Mouse (Mus musculus): ENCODE measurements around the gene Snrnp25. TPM values are rescaled to one million over a fixed set of nuclear protein-coding genes. Genes with fewer than 3 reads are reported as not detected.

Snrnp25 gene
- polyA plus RNA-seq, 1 experiment, result 58.3 TPM

GRCm38 (mm10) chr11:32189434-32189833 lies 15.8 kb upstream of the Snrnp25 start:
- Histone ChIP-seq H3K36me3 (ENCODE audit: control insufficient read depth, insufficient read depth) (no peaks in the 10 kb centered on the region), H3ac (ENCODE audit: control insufficient read depth, insufficient read length) (no peak overlapping the region), H3K4me3 (no peak overlapping the region), H3K27me3 (ENCODE audit: control insufficient read depth, insufficient read depth, insufficient read length) (peaks cover 44% of the 10 kb centered on the region), H3K79me2 (ENCODE audit: control insufficient read depth, insufficient read depth) (no peaks in the 10 kb centered on the region), H3K4me2 (ENCODE audit: low read depth) (no peak overlapping the region)
- TF ChIP-seq USF1 (IDR thresholded peaks at IDR 0.05; ENCODE audit: low read depth) (no peak), POLR2A (IDR thresholded peaks at IDR 0.05; ENCODE audit: insufficient read length, low read depth) (no peak), MYOD1 (IDR thresholded peaks at IDR 0.05; ENCODE audit: control insufficient read depth in 1 of 3, insufficient read length in 2 of 3, low read depth in 2 of 3) (no peak), MYOG (IDR thresholded peaks at IDR 0.05; ENCODE audit: control insufficient read depth in 1 of 3, insufficient read depth in 1 of 3, insufficient read length in 2 of 3, low read depth in 2 of 3) (no peak), TCF12 (IDR thresholded peaks at IDR 0.05; ENCODE audit: insufficient read depth, poor library complexity, severe bottlenecking) (no peak), TCF3 (IDR thresholded peaks at IDR 0.05; ENCODE audit: insufficient read length, low read depth) (no peak), SRF (IDR thresholded peaks at IDR 0.05; ENCODE audit: control insufficient read depth, insufficient read length, low read depth) (no peak), REST (IDR thresholded peaks at IDR 0.05; ENCODE audit: insufficient read depth, insufficient read length) (no peak), E2F4 (IDR thresholded peaks at IDR 0.05; ENCODE audit: insufficient read depth) (no peak), MAX (IDR thresholded peaks at IDR 0.05; ENCODE audit: low read depth) (no peak), CEBPB (IDR thresholded peaks at IDR 0.05; ENCODE audit: insufficient read depth, poor library complexity, severe bottlenecking) (no peak), POLR2AphosphoS2 (IDR thresholded peaks at IDR 0.05; ENCODE audit: insufficient read length, low read depth) (no peak)

- no peaks in the 10 kb centered on the region for H3K79me2 ChIP-seq (ENCODE audit: control insufficient read depth, insufficient read depth)
- no peak overlapping the region for H3ac ChIP-seq (ENCODE audit: control insufficient read depth, insufficient read length)
- H3K27me3 ChIP-seq (ENCODE audit: control insufficient read depth, insufficient read depth, insufficient read length), result peaks cover 44% of the 10 kb centered on the region
- no peaks in the 10 kb centered on the region for H3K36me3 ChIP-seq (ENCODE audit: control insufficient read depth, insufficient read depth)
- H3K4me2 ChIP-seq (ENCODE audit: low read depth), result no peak overlapping the region
- TF ChIP-seq MYOG (IDR thresholded peaks at IDR 0.05; ENCODE audit: control insufficient read depth in 1 of 3, insufficient read depth in 1 of 3, insufficient read length in 2 of 3, low read depth in 2 of 3) (no peak), SRF (IDR thresholded peaks at IDR 0.05; ENCODE audit: control insufficient read depth, insufficient read length, low read depth) (no peak), REST (IDR thresholded peaks at IDR 0.05; ENCODE audit: insufficient read depth, insufficient read length) (no peak), CEBPB (IDR thresholded peaks at IDR 0.05; ENCODE audit: insufficient read depth, poor library complexity, severe bottlenecking) (no peak), MYOD1 (IDR thresholded peaks at IDR 0.05; ENCODE audit: control insufficient read depth in 1 of 3, insufficient read length in 2 of 3, low read depth in 2 of 3) (no peak), POLR2AphosphoS2 (IDR thresholded peaks at IDR 0.05; ENCODE audit: insufficient read length, low read depth) (no peak), E2F4 (IDR thresholded peaks at IDR 0.05; ENCODE audit: insufficient read depth) (no peak), TCF12 (IDR thresholded peaks at IDR 0.05; ENCODE audit: insufficient read depth, poor library complexity, severe bottlenecking) (no peak), POLR2A (IDR thresholded peaks at IDR 0.05; ENCODE audit: insufficient read length, low read depth) (no peak), MAX (IDR thresholded peaks at IDR 0.05; ENCODE audit: low read depth) (no peak), TCF3 (IDR thresholded peaks at IDR 0.05; ENCODE audit: insufficient read length, low read depth) (no peak), USF1 (IDR thresholded peaks at IDR 0.05; ENCODE audit: low read depth) (no peak)
- H3K4me3 ChIP-seq, result no peak overlapping the region
These were observed 15.1 kb upstream of the Snrnp25 start for GRCm38 (mm10) chr11:32190119-32190518.

- no peak overlapping the region for H3ac ChIP-seq (ENCODE audit: control insufficient read depth, insufficient read length)
- no peak overlapping the region for H3K4me3 ChIP-seq
- no peaks in the 10 kb centered on the region for H3K36me3 ChIP-seq (ENCODE audit: control insufficient read depth, insufficient read depth)
- TF ChIP-seq MYOD1 (IDR thresholded peaks at IDR 0.05; ENCODE audit: control insufficient read depth in 1 of 3, insufficient read length in 2 of 3, low read depth in 2 of 3), result no peak
- TF ChIP-seq SRF (IDR thresholded peaks at IDR 0.05; ENCODE audit: control insufficient read depth, insufficient read length, low read depth), result no peak
- TF ChIP-seq MYOG (IDR thresholded peaks at IDR 0.05; ENCODE audit: control insufficient read depth in 1 of 3, insufficient read depth in 1 of 3, insufficient read length in 2 of 3, low read depth in 2 of 3), result no peak
- TF ChIP-seq MAX (IDR thresholded peaks at IDR 0.05; ENCODE audit: low read depth), result no peak
- no peak for TF ChIP-seq POLR2AphosphoS2 (IDR thresholded peaks at IDR 0.05; ENCODE audit: insufficient read length, low read depth)
- no peak for TF ChIP-seq TCF3 (IDR thresholded peaks at IDR 0.05; ENCODE audit: insufficient read length, low read depth)
- TF ChIP-seq CEBPB (IDR thresholded peaks at IDR 0.05; ENCODE audit: insufficient read depth, poor library complexity, severe bottlenecking), result no peak
- no peak for TF ChIP-seq REST (IDR thresholded peaks at IDR 0.05; ENCODE audit: insufficient read depth, insufficient read length)
- no peak for TF ChIP-seq TCF12 (IDR thresholded peaks at IDR 0.05; ENCODE audit: insufficient read depth, poor library complexity, severe bottlenecking)
- TF ChIP-seq USF1 (IDR thresholded peaks at IDR 0.05; ENCODE audit: low read depth), result no peak
- no peak for TF ChIP-seq E2F4 (IDR thresholded peaks at IDR 0.05; ENCODE audit: insufficient read depth)
- TF ChIP-seq POLR2A (IDR thresholded peaks at IDR 0.05; ENCODE audit: insufficient read length, low read depth), result no peak
- no peak overlapping the region for H3K4me2 ChIP-seq (ENCODE audit: low read depth)
- no peaks in the 10 kb centered on the region for H3K79me2 ChIP-seq (ENCODE audit: control insufficient read depth, insufficient read depth)
- peaks cover 44% of the 10 kb centered on the region for H3K27me3 ChIP-seq (ENCODE audit: control insufficient read depth, insufficient read depth, insufficient read length)
These were observed 14.6 kb upstream of the Snrnp25 start for GRCm38 (mm10) chr11:32190603-32191110.

GRCm38 (mm10) chr11:32193156-32193555 lies 12.1 kb upstream of the Snrnp25 start:
- H3K4me2 ChIP-seq (ENCODE audit: low read depth), result no peak overlapping the region
- no peak for TF ChIP-seq USF1 (IDR thresholded peaks at IDR 0.05; ENCODE audit: low read depth)
- TF ChIP-seq TCF3 (IDR thresholded peaks at IDR 0.05; ENCODE audit: insufficient read length, low read depth), result no peak
- TF ChIP-seq E2F4 (IDR thresholded peaks at IDR 0.05; ENCODE audit: insufficient read depth), result no peak
- TF ChIP-seq SRF (IDR thresholded peaks at IDR 0.05; ENCODE audit: control insufficient read depth, insufficient read length, low read depth), result no peak
- no peak for TF ChIP-seq POLR2A (IDR thresholded peaks at IDR 0.05; ENCODE audit: insufficient read length, low read depth)
- no peak for TF ChIP-seq CEBPB (IDR thresholded peaks at IDR 0.05; ENCODE audit: insufficient read depth, poor library complexity, severe bottlenecking)
- TF ChIP-seq POLR2AphosphoS2 (IDR thresholded peaks at IDR 0.05; ENCODE audit: insufficient read length, low read depth), result no peak
- no peak for TF ChIP-seq REST (IDR thresholded peaks at IDR 0.05; ENCODE audit: insufficient read depth, insufficient read length)
- no peak for TF ChIP-seq MYOD1 (IDR thresholded peaks at IDR 0.05; ENCODE audit: control insufficient read depth in 1 of 3, insufficient read length in 2 of 3, low read depth in 2 of 3)
- no peak for TF ChIP-seq MYOG (IDR thresholded peaks at IDR 0.05; ENCODE audit: control insufficient read depth in 1 of 3, insufficient read depth in 1 of 3, insufficient read length in 2 of 3, low read depth in 2 of 3)
- no peak for TF ChIP-seq MAX (IDR thresholded peaks at IDR 0.05; ENCODE audit: low read depth)
- TF ChIP-seq TCF12 (IDR thresholded peaks at IDR 0.05; ENCODE audit: insufficient read depth, poor library complexity, severe bottlenecking), result no peak
- H3ac ChIP-seq (ENCODE audit: control insufficient read depth, insufficient read length), result no peak overlapping the region
- H3K4me3 ChIP-seq, result no peak overlapping the region
- H3K79me2 ChIP-seq (ENCODE audit: control insufficient read depth, insufficient read depth), result no peaks in the 10 kb centered on the region
- no peaks in the 10 kb centered on the region for H3K36me3 ChIP-seq (ENCODE audit: control insufficient read depth, insufficient read depth)
- H3K27me3 ChIP-seq (ENCODE audit: control insufficient read depth, insufficient read depth, insufficient read length), result peaks cover 44% of the 10 kb centered on the region
